Mouse (Mus musculus): ENCODE measurements around the gene Rarres2. TPM values are rescaled to one million over a fixed set of nuclear protein-coding genes. Genes with fewer than 3 reads are reported as not detected.
"Not testable (repeated sequence)": the region's sequence is repeated elsewhere in the genome, so short reads cannot be mapped to it uniquely, and the experiment has no call there.

The Rarres2 gene
- polyA plus RNA-seq, 1 experiment from 2014 or later, result 0.68 TPM

DNA sequence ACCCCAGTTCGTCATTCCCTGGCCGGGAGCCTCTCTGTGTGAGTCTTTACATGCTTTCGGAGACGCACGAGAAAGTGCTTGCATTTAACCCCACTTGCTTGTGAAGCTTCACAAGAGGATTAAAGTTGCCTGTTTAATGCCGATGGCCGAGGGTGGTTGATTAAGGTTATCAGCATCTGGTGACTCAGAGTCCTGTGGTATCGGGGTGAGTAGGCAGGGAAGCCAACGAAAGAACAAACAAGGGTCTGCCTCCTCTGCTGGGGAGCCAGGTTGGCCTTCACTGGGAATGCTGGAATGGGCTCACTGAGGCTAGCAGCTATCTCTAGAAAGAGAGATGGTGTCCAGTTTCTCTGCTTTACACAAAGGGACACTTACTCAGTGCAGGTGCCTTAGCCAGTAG is 44.7 kb downstream of the Rarres2 start:
- Histone ChIP-seq H3K4me1 (ENCODE audit: control insufficient read depth, insufficient read depth, low read length) (no peaks in the 10 kb centered on the region), H3K27me3 (ENCODE audit: control insufficient read depth, insufficient read depth, low read length) (no peaks in the 10 kb centered on the region), H3K36me3 (ENCODE audit: control insufficient read depth, insufficient read depth, low read length) (no peaks in the 10 kb centered on the region), H3K4me2 (ENCODE audit: low read depth, low read length) (no peak overlapping the region), H3K27ac (ENCODE audit: low read depth, low read length) (no peak overlapping the region), H3K9me3 (ENCODE audit: control insufficient read depth, low read length) (no peaks in the 10 kb centered on the region), H3K4me3 (ENCODE audit: low read depth, low read length) (no peak overlapping the region), H3K9ac (replicated peaks; ENCODE audit: low read depth, low read length) (no peak overlapping the region)
- ATAC-seq (ENCODE audit: low read depth), result no peak
- 93% methylated on average over 9 of the region's 9 CpGs for WGBS

DNA sequence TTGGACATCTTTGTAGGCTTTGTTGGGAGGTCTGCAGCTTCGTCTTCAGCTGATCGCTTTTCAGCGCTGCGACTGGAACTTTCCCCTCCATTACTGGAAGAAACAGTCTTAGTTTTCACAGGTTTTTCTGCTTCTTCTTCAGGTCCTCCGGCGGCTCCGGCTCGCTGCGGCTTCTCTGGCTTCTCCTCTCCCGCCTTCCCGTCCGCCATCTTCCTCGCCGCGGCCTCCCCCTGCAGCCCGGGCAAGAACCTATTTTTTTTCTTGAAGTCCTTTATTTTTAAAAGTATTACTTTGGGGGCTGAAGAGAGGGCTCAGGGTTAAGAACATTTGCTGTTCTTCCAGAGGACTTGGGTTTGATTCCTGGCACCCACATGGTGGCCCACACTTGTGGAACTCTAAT is 47.7 kb downstream of the Rarres2 start:
- H3K27me3 ChIP-seq (ENCODE audit: control insufficient read depth, insufficient read depth, low read length); H3K4me1 ChIP-seq (ENCODE audit: control insufficient read depth, insufficient read depth, low read length); H3K9me3 ChIP-seq (ENCODE audit: control insufficient read depth, low read length); H3K36me3 ChIP-seq (ENCODE audit: control insufficient read depth, insufficient read depth, low read length); H3K4me2 ChIP-seq (ENCODE audit: low read depth, low read length); H3K27ac ChIP-seq (ENCODE audit: low read depth, low read length); H3K4me3 ChIP-seq (ENCODE audit: low read depth, low read length); H3K9ac ChIP-seq (replicated peaks; ENCODE audit: low read depth, low read length); ATAC-seq (ENCODE audit: low read depth): not testable (repeated sequence)
- WGBS, result 98% methylated on average over 14 of the region's 16 CpGs

Other genes starting within 250 kb of the Rarres2 start
- 26.7 and 28.1 TPM in 2 replicates for gene Krba1, start 177.2 kb downstream of the Rarres2 start, polyA plus RNA-seq (2014; fragmentation: Nextera tagmentation; extraction: Ambion mirVana)
- gene Zfp467, start 127.0 kb downstream of the Rarres2 start, polyA plus RNA-seq (2014; fragmentation: Nextera tagmentation; extraction: Ambion mirVana), result 29.7 and 37.8 TPM in 2 replicates
- 0.16 and 0.35 TPM in 2 replicates for gene Sspo, start 124.6 kb downstream of the Rarres2 start, polyA plus RNA-seq (2014; fragmentation: Nextera tagmentation; extraction: Ambion mirVana)
- gene Atp6v0e2, start 35.2 kb downstream of the Rarres2 start, polyA plus RNA-seq (2014; fragmentation: Nextera tagmentation; extraction: Ambion mirVana), result 248 and 275 TPM in 2 replicates
- gene Lrrc61, start 18.0 kb downstream of the Rarres2 start, polyA plus RNA-seq (2014; fragmentation: Nextera tagmentation; extraction: Ambion mirVana), result 15.1 and 22.8 TPM in 2 replicates
- 0.90 TPM in 1 of 2 replicates, not detected in the other for gene Gm45021, start 16.8 kb upstream of the Rarres2 start, polyA plus RNA-seq (2014; fragmentation: Nextera tagmentation; extraction: Ambion mirVana)
- 38.9 and 40.8 TPM in 2 replicates for gene Repin1, start 21.1 kb upstream of the Rarres2 start, polyA plus RNA-seq (2014; fragmentation: Nextera tagmentation; extraction: Ambion mirVana)
- not detected in 2 replicates for gene Gm44965, start 21.2 kb upstream of the Rarres2 start, polyA plus RNA-seq (2014; fragmentation: Nextera tagmentation; extraction: Ambion mirVana)
- 12.3 and 17.6 TPM in 2 replicates for gene Zfp775, start 29.3 kb upstream of the Rarres2 start, polyA plus RNA-seq (2014; fragmentation: Nextera tagmentation; extraction: Ambion mirVana)
- 20.5 and 26.9 TPM in 2 replicates for gene AI854703, start 54.0 kb upstream of the Rarres2 start, polyA plus RNA-seq (2014; fragmentation: Nextera tagmentation; extraction: Ambion mirVana)
- gene Gimap8, start 74.4 kb upstream of the Rarres2 start, polyA plus RNA-seq (2014; fragmentation: Nextera tagmentation; extraction: Ambion mirVana), result 0.20 and 0.35 TPM in 2 replicates
- gene Gimap9, start 103.3 kb upstream of the Rarres2 start, polyA plus RNA-seq (2014; fragmentation: Nextera tagmentation; extraction: Ambion mirVana), result 0.70 and 1.5 TPM in 2 replicates
- 0.33 and 1.4 TPM in 2 replicates for gene Gimap4, start 111.8 kb upstream of the Rarres2 start, polyA plus RNA-seq (2014; fragmentation: Nextera tagmentation; extraction: Ambion mirVana)
- 5.8 and 8.9 TPM in 2 replicates for gene Gimap6, start 135.4 kb upstream of the Rarres2 start, polyA plus RNA-seq (2014; fragmentation: Nextera tagmentation; extraction: Ambion mirVana)
- gene Gm28053, start 145.8 kb upstream of the Rarres2 start, polyA plus RNA-seq (2014; fragmentation: Nextera tagmentation; extraction: Ambion mirVana), result not detected in 2 replicates
- gene Gimap7, start 145.8 kb upstream of the Rarres2 start, polyA plus RNA-seq (2014; fragmentation: Nextera tagmentation; extraction: Ambion mirVana), result not detected in 2 replicates
- gene Gimap1, start 166.3 kb upstream of the Rarres2 start, polyA plus RNA-seq (2014; fragmentation: Nextera tagmentation; extraction: Ambion mirVana), result 2.8 and 4.9 TPM in 2 replicates
- gene Gimap5, start 173.4 kb upstream of the Rarres2 start, polyA plus RNA-seq (2014; fragmentation: Nextera tagmentation; extraction: Ambion mirVana), result 0.84 and 1.5 TPM in 2 replicates
- gene Gimap3, start 198.1 kb upstream of the Rarres2 start, polyA plus RNA-seq (2014; fragmentation: Nextera tagmentation; extraction: Ambion mirVana), result not detected in 2 replicates